In the genomic region with DNA sequence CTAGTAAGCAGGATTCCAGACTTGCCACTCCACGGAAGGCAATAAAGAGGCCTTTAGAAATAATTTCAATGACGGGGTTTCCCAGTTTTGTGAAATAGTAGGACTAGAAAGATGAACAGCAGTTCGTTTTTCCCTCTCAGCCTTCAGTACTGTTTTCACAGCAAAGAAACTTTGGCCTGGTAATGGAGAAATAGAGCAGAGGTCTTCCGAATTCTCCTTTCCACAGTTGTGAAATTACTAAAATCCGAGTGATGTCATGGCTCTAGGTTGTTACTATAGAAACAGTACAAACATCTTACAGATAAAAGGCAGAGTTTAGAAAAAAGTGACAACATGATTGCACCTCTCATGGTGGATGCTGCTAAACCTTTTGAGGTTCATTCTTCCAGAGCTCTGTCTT, we compare ENCODE assay signal across 14 mouse cellular contexts.
"Had no signal": no experiment of that assay in that cellular context is flagged by ENCODE, and none has a peak within 500 bp of the region (broad histone marks: within the 10 kb centered on the region; RNA-seq: fewer than 3 reads in every experiment).

No protein-coding gene starts in this region.

- H3K4me1 ChIP-seq: intestine, embryonic 15.5 days had no signal

- H3K9me3 ChIP-seq: intestine, embryonic 15.5 days; limb, embryonic 15.5 days; midbrain, embryonic 12.5 days; neural tube, embryonic 12.5 days had no signal

- ATAC-seq: intestine, embryonic 15.5 days had no signal

- H3K9ac ChIP-seq: intestine, embryonic 15.5 days had no signal

- H3K4me3 ChIP-seq: neural tube, embryonic 12.5 days had no signal

- DNase-seq: kidney, adult 18-20 months; kidney, postnatal 10 days; kidney, postnatal 4 days; lung, adult 2 months; lung, postnatal 10 days; retina, postnatal 1 day; spleen, adult 18-20 months; thymus, adult 18-20 months; thymus, postnatal 14 days had no signal

- H3K36me3 ChIP-seq: intestine, embryonic 15.5 days; limb, embryonic 15.5 days; midbrain, embryonic 12.5 days; neural tube, embryonic 12.5 days had no signal

- H3K27me3 ChIP-seq: intestine, embryonic 15.5 days; limb, embryonic 15.5 days; midbrain, embryonic 12.5 days; neural tube, embryonic 12.5 days had no signal

- H3K27ac ChIP-seq: intestine, embryonic 15.5 days; limb, embryonic 15.5 days; macrophage; midbrain, embryonic 12.5 days; neural tube, embryonic 12.5 days had no signal
